Comparison of ENCODE assay signal across 10 mouse cellular contexts in genomic region chr12:33424329-33424728, GRCm38 (mm10). TPM values are rescaled to one million over a fixed set of nuclear protein-coding genes. Genes with fewer than 3 reads are reported as not detected.
DNase-seq lines count a peak whose midpoint lies in the region; ATAC-seq lines count a peak whose summit lies in the region.
"Had no signal": no experiment of that assay in that cellular context is flagged by ENCODE, and none has a peak within 500 bp of the region (broad histone marks: within the 10 kb centered on the region; RNA-seq: fewer than 3 reads in every experiment).

No protein-coding gene starts in this region.

- peak; percentile 40 for DNase-seq in adrenal gland, adult 2 months
- no peak for DNase-seq in adrenal gland, adult 8-10 months
- peak; percentile 57 for DNase-seq in 3T3-L1 (ENCODE audit: low read depth, low spot score)
- peak; percentile 33 to 37 for DNase-seq in cerebellum, adult 18-20 months
- DNase-seq in frontal cortex, postnatal 36 days (ENCODE audit: low spot score in 2 of 2) = peak; percentile 65 to 77
- DNase-seq in layer of hippocampus, postnatal 36 days = peak; percentile 43 to 61
- DNase-seq in thymus, postnatal 14 days = peak; percentile 59

- H3K36me3 ChIP-seq in midbrain, embryonic 13.5 days = no peaks in the 10 kb centered on the region
- H3K36me3 ChIP-seq: neural tube, embryonic 13.5 days had no signal

- no peak overlapping the region for H3K27ac ChIP-seq in midbrain, embryonic 13.5 days
- H3K27ac ChIP-seq: neural tube, embryonic 13.5 days had no signal

- H3K4me1 ChIP-seq in midbrain, embryonic 13.5 days (replicated peaks) = no peaks in the 10 kb centered on the region
- H3K4me1 ChIP-seq: neural tube, embryonic 13.5 days had no signal

- 37% methylated on average over 3 of the region's 3 CpGs for WGBS in midbrain, embryonic 13.5 days

- peak; percentile 51 for ATAC-seq in midbrain, embryonic 13.5 days

- no peak overlapping the region for H3K4me2 ChIP-seq in midbrain, embryonic 13.5 days (replicated peaks)
- H3K4me2 ChIP-seq: neural tube, embryonic 13.5 days had no signal

- H3K9me3 ChIP-seq in midbrain, embryonic 13.5 days = no peaks in the 10 kb centered on the region
- H3K9me3 ChIP-seq: neural tube, embryonic 13.5 days had no signal

- no peak overlapping the region for H3K9ac ChIP-seq in midbrain, embryonic 13.5 days (replicated peaks)
- H3K9ac ChIP-seq: neural tube, embryonic 13.5 days had no signal

- H3K4me3 ChIP-seq in midbrain, embryonic 13.5 days (replicated peaks) = no peak overlapping the region
- H3K4me3 ChIP-seq: neural tube, embryonic 13.5 days had no signal

- 0 out of 2 replicates have a peak, but pooled peaks cover 5% of the 10 kb centered on the region for H3K27me3 ChIP-seq in midbrain, embryonic 13.5 days
- H3K27me3 ChIP-seq: neural tube, embryonic 13.5 days had no signal

RNA-seq across cellular contexts. Expression of gene Twistnb, which starts 5.1 kb away (rescaled TPM):
- 10 to 100 TPM; 11.4 to 15.6 TPM for total RNA-seq in adrenal gland, adult 2 months (2021)
- polyA plus RNA-seq in adrenal gland, adult 2 months (2012; rRNA removed) = 84.0 and 88.3 TPM in 2 replicates
- 10 to 100 TPM; 14.9 to 17.3 (median 15.8) TPM for total RNA-seq in adrenal gland, adult 8-10 months (2022)
- total RNA-seq in layer of hippocampus, postnatal 36 days (2021) = 10 to 100 TPM; 16.1 to 16.8 TPM
- 46.7 and 48.1 TPM in 2 replicates for polyA plus RNA-seq in midbrain, embryonic 13.5 days (2015; fragmentation: Nextera tagmentation; extraction: Ambion mirVana)

RNA-seq across cellular contexts. Expression of gene Efcab10, which starts 29.7 kb away (rescaled TPM):
- under 1 TPM in 1 of 2 experiments, not detected in 1; 0.45 TPM for total RNA-seq in adrenal gland, adult 2 months (2021)
- polyA plus RNA-seq in adrenal gland, adult 2 months (2012; rRNA removed) = not detected in 2 replicates
- total RNA-seq in adrenal gland, adult 8-10 months (2022) = under 1 TPM; 0.52 to 0.92 (median 0.84) TPM
- total RNA-seq in layer of hippocampus, postnatal 36 days (2021) = 1 to 10 TPM; 2.6 to 4.5 TPM
- 2.7 and 3.1 TPM in 2 replicates for polyA plus RNA-seq in midbrain, embryonic 13.5 days (2015; fragmentation: Nextera tagmentation; extraction: Ambion mirVana)
- polyA plus RNA-seq: heart, embryonic 14.5 days had no signal
